Mouse (Mus musculus) brown adipose tissue, adult 24 weeks (tissue): Measurements from ENCODE around the gene Shisa5. TPM values are rescaled to one million over a fixed set of nuclear protein-coding genes. Genes with fewer than 3 reads are reported as not detected.

Experiments
- H3K27ac ChIP-seq: fragments of 200-500 bp; replicated peaks from 2 replicates; pipeline ENCODE4 v1.5.1; 2012; ENCODE audit warnings: low read depth, mild to moderate bottlenecking, low read length
- H3K4me1 ChIP-seq: fragments of 200-500 bp; 2 replicates; pipeline ENCODE4 v1.6.1; 2012; ENCODE audit warnings: low read length, mixed read lengths; ENCODE audit not compliant: control insufficient read depth, insufficient read depth, insufficient read length
- H3K4me3 ChIP-seq: fragments of 200-500 bp; 2 replicates; pipeline ENCODE4 v1.5.1; 2012; ENCODE audit warnings: low read depth, mild to moderate bottlenecking, low read length, moderate library complexity; ENCODE audit not compliant: insufficient read depth
- polyA plus RNA-seq: library from polyadenylated mRNA; stranded (reverse); fragments of >200 nt; gene quantifications from 2 replicates; pipeline ENCODE4 v1.2.4, GENCODE M21; 2012; ENCODE audit not compliant: missing spikeins, insufficient read depth, insufficient read length

Shisa5 gene
- 30.4 and 48.6 TPM in 2 replicates for polyA plus RNA-seq

DNA sequence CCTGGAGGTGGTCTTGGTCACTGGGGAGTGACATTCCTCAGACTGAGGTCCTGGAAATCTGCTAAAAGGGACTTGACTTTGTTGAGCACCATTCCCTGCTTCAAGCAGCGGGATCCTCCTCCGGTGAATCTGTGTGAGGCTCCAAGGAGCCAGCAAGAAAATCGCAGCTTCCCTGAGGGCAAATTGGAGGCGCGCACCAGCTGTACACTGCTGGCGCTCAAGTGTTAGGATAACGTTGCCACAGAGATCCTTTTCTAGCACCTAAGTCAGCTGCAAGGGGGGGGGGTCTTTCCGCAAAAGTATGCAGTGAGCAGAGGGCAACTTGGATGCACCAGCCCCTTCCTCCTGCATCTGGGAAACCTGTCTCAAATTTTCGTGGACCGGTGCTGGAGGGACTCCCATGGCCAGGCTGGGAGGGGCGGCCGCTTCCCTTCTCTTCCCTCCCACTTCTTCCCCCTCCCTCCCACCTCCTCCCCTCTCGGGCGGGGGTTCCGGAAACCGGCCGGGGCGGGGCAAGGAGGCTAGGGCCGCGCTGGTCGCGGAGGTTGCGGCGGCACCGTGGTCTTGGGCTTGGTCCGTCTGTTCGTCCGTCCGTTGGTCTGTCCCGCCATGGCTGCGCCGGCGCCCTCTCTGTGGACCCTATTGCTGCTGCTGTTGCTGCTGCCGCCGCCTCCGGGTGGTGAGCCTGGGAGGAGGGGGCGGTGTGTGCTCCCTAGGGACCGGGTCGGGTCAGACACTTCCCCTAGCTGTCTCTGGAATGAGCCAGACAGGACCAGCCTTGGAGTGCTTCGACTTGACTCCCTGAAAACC is at the start of gene Shisa5:
TSS of gene Shisa5 (plus strand) at position 480 of the 810 bp plus-strand sequence.
- peaks cover 8% of the 10 kb centered on the region; the same call in 1 of the 2 replicates for H3K4me1 ChIP-seq
- peak within 1 kb of the TSS; percentile 90 for H3K4me3 ChIP-seq
- H3K27ac ChIP-seq = peak within 1 kb of the TSS; percentile 95

DNA sequence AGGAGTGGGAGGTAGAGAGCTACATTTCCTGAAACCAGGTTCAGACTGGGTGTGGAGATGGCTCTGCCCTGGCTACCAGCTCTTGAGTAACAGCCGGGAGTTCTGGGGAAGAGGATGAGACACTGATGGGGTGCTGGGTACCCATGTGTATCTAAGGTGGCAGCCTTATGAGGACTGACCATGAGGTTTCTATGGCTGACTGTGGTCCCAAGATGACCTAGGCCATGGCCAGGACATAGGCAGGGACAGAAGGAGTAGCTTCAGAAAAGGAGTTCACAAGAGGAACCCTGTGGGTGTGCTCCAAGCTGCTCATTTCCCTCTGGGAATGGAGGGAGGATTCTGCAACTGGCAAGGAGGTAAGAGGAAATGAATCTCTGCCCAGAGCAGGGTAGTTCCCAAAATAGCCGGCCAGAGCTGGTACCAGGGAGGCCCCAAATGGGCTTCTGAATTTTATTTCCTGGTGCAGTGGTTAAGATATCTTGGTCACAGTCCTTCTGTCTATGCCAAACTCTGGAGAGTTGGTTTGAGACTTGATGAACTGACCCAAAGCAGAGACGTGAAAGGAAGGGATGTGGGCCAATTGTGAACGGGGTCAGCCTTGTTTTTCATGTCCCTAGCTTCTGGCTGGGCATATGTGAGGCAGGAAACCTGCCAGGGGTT is 48.4 kb upstream of the Shisa5 start:
- Histone ChIP-seq H3K4me1 (peaks cover 4% of the 10 kb centered on the region), H3K27ac (peak overlapping the region; percentile 56), H3K4me3 (no peak overlapping the region)

DNA sequence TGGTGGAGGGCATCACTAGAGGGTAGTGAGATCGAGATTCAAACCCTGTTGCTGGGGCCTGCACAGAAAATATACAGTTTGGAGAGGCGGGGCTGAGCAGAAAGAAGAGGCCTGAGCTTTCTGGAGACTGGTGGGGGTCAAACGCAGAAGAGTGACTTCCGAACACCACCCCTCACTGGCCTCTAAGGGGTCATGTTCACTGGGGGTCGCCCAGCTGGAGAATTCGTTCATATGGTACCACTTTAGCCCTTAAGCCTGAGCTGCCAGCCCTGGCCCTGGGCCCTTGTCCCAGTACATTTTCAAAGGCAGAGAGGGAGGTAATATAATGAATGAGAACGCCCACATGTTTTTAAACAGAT is 47.9 kb upstream of the Shisa5 start:
- Histone ChIP-seq H3K4me3 (no peak overlapping the region), H3K27ac (peak overlapping the region; percentile 56), H3K4me1 (peaks cover 4% of the 10 kb centered on the region)

DNA sequence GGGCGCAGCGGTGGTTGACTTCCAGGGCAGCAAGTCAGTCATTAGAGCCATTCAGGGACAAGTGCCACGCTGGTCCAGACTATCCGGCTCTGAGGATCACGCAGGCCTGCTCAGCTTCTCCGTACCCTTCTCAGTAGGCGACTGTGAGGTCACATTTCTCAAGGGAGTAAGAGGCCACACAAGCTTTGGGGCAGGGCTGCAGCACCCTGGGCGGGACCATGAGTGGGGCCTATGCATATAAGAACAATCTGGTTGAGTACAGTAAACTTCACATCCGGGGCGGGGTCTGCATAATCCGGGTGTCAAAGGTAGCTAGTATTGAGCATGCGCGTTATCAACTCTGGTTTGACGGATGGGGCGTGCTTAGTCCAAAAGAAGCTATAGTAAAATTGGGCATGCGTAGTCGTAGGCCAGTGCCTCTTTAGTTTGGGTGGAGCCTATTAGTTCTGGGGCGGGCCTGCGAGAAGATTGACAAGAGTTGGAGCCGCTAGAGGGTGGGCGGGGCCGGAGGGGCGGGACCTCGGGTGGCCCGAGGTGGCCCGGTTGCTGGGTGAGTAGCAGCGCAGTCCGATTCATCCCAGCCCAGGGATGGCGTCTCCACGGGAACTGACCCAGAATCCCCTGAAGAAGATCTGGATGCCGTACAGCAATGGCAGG is 46.8 kb upstream of the Shisa5 start, which contains the start of gene Pfkfb4:
TSS of gene Pfkfb4 (plus strand) at position 351 of the 657 bp plus-strand sequence.
- Histone ChIP-seq H3K4me3 (peak within 1 kb of the TSS; percentile 62), H3K4me1 (peaks cover 4% of the 10 kb centered on the region), H3K27ac (peak within 1 kb of the TSS; percentile 89)

DNA sequence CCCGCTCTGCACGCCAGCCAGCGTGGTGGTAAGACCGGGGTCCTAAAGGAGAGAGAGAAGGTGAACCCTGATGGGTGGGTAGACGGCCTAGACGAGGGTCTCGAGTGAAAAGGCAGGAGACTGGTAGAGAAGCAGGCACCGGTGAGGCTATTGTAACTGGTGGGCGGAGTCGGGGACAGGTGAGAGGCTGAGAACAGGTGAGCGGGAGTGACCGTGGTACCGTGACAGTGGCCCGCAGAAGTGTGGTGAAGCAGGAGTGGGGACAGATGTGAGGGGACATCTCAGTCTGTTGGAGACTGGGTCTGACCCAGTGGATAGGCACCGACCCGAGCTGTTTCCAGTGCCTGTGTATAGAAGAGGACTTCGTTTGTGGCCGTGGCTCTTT is 46.3 kb upstream of the Shisa5 start:
- Histone ChIP-seq H3K4me1 (peaks cover 4% of the 10 kb centered on the region), H3K4me3 (peak overlapping the region; percentile 62), H3K27ac (no peak overlapping the region)

DNA sequence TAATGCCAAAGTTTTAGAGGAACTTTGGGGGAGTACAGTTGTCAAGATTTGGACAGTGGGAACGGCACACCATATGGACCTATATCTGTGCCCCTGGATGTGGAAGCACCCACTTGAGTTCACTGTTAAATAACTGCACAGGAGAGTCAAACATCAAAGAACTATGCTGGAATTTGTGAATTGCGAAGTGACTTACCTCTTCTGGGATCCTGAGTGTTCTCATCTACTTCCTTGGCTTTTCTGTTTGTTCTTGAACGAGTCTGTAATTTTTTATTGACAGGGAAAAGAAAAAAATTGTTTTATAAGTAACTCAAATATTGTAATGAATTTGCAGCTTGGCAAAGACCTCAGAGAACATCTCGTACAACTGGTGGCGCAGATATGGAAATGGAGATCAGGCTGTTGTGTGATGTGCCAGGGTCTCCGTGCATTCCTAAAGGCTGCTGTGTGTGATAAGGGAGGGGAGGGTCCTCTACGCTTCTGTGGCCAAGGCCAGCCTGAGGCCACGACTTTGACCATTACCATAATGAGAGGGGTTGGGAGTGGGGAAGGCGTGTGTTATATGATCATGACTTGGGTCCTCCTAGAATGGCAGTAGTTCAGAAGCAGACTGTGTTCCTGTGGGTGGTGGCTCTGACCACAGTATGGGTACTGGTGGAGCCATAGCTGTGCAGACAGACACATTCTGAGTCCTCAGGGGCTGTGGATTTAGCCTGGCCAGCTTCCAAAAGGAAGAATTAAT is 45.6 kb upstream of the Shisa5 start:
- Histone ChIP-seq H3K4me3 (peak overlapping the region; percentile 62; the same call in 1 of the 2 replicates), H3K4me1 (peaks cover 4% of the 10 kb centered on the region), H3K27ac (no peak overlapping the region)

DNA sequence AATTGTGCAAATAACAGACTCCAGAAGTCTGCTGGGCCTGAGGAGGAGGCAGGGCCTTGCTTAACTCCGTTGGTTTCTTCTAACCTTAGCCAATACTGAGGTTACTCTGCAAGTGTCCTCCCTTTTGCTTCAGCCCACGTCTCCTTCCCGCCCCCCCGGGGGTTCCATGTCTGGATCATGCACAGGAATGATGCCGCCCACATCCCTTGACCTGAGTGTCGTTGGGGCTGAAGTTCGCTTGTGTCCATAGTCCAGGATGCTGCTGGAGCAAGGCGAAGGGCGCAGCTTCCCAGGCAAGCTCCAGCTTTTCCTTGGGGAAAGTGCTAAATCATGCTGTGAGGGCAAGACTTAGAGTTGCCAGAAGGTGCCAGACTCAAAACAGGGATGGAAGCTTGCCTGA is 42.0 kb upstream of the Shisa5 start:
- Histone ChIP-seq H3K4me1 (no peaks in the 10 kb centered on the region; the same call in 1 of the 2 replicates), H3K4me3 (no peak overlapping the region), H3K27ac (no peak overlapping the region)

DNA sequence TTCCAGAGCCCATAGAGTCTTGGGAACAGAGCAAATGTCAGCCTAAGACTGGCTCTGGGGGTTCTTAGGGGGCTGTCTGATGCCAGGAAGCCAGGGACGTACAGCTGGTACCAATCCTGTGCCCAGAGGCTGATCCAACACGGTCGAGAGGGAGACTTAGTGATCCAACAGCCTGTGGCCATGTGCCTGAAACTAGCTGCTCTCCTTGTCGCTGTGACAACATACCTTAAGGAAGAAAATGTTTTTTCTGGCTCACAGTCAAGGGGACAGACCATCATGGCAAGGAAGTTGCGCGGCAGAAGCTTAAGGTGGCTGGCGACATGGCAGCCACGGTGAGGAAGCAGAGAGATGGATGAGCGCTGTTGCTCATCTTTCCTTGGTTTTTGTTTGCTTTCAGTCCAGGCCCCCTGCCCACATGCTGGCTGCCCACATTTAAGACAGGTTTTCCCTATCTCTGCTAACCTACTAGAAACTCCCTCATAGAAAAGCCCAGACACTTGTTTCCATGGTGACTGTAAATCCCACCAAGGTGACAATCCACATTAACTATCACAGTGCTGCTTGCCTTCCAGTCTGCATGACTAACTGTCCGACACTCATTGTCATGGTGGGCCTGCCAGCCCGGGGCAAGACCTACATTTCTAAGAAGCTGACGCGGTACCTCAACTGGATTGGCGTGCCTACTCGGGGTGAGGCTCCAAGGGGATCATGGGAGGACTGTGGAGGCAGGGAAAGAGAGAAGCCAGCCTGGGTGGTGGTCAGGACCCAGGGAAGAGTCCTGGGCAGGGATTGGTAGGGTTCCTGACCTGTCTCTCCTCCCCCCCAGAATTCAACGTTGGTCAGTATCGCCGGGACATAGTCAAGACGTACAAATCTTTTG is 39.8 kb upstream of the Shisa5 start:
- Histone ChIP-seq H3K4me1 (no peaks in the 10 kb centered on the region), H3K4me3 (no peak overlapping the region), H3K27ac (peak overlapping the region; percentile 75)

DNA sequence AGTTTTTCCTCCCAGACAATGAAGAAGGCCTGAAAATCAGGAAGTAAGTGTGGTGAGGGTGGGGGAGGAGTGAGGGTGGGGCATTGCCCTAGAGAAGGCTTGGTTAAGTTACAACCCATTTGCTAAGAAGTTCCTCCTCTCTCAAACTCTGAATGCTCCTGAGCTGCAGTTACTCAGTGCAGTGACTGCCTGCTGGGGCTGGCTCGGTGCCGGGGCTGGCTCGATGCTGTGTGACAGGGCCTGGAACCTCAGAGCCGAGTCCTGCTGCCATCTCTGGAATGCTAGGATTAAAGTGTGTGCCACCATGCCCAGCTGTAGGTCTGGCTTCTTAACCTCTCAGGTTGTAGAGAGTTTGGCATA is 39.2 kb upstream of the Shisa5 start:
- Histone ChIP-seq H3K27ac (peak overlapping the region; percentile 75; the same call in 1 of the 2 replicates), H3K4me1 (no peaks in the 10 kb centered on the region), H3K4me3 (no peak overlapping the region)

DNA sequence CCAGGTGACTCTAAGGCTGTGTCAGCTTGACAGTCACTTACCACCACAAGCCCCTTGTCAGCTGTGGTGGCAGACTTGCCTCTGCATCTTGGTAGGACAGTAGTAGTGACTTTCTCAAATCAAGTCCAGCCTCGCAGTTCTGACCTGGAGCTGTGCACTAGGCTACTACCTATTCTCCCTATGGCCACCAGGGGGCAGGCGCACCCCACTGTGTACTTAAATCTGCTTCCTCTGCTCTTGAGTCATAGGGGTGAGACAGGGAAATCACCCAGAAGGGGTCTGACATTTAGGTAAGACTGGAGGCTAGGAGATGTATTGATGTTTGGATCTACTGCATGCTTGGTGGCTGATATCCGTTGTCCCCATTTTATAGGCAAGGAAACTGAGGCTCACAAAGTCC is 37.6 kb upstream of the Shisa5 start:
- Histone ChIP-seq H3K27ac (no peak overlapping the region), H3K4me1 (no peaks in the 10 kb centered on the region), H3K4me3 (no peak overlapping the region)

DNA sequence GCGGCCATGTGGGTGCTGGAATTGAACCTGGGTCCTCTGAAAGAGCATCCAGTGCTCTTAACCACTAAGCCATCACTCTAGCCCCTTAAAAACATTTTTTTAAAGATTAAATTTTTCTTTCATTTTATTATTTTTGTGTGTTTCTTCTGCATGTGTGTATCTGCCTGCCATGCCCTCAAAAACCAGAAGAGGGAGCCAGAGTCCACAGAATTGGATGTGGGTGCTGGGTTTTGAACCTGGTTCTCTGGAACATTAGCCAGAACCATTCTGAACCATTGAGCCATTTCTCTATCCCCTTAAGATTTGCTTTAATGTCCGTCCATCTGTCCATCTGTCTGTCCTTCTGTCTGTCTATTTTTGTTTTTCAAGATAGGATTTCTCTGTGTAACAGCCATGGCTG is 35.2 kb upstream of the Shisa5 start:
- no peak overlapping the region for H3K27ac ChIP-seq
- H3K4me1 ChIP-seq = no peaks in the 10 kb centered on the region
- no peak overlapping the region for H3K4me3 ChIP-seq

DNA sequence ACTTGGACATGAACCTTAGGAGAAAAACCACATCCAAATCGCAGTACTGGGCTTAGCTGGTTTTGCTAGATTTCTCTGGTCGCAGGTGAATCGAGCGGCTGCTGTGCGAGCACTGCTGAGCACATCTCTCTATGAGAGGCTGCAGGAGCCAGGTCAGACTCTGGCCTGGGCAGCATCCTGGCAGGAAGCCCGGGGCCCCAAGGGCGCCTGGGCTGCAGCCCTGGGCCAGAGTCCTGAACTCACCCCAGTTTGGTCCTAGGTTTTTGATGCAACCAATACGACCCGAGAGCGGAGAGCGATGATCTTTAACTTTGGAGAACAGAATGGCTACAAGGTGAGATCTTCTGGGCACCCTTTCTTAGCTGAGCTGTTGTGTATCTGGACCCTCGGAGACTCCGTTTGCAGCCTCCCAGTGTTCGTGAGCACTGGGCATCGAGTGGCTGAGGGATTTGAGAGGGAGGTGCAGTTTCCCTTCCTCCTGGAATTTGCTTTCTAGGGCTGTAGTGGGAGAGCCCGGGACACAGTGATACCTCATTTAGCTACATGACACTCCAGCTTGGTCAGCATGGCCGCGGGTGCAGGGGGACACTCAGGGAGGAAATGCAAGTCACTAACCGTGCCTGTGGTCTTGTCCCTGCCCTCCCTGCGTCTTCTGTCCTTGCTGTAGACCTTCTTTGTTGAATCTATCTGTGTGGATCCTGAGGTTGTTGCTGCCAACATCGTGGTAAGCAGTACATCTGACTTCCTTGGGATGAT is 31.2 kb upstream of the Shisa5 start:
- no peak overlapping the region for H3K4me3 ChIP-seq
- H3K4me1 ChIP-seq = no peaks in the 10 kb centered on the region; the same call in 1 of the 2 replicates
- no peak overlapping the region for H3K27ac ChIP-seq

DNA sequence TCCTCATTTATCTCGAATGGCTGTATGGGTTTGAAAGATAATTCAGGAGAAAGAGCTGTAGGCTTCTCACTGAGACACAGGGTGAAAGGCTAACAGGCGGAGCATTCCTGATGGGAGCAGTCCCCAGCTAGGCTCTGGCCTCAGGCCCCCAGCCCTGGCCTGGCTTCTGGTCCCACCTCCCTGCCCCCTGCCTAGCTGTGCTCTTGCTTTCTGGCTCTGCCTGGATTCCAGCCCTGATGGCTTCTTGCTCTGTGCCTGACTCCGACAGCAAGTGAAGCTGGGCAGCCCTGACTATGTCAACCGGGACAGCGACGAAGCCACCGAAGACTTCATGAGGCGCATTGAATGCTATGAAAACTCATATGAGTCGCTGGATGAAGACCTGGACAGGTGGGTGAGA is 30.3 kb upstream of the Shisa5 start:
- Histone ChIP-seq H3K27ac (no peak overlapping the region), H3K4me3 (no peak overlapping the region)

More for the DNA sequence above, 30.3 kb upstream of the Shisa5 start:
- no peaks in the 10 kb centered on the region; the same call in 1 of the 2 replicates for H3K4me1 ChIP-seq
